Mouse (Mus musculus) B cell, adult 62 days (primary cell): ENCODE results near the gene Gm21915. TPM values are rescaled to one million over a fixed set of nuclear protein-coding genes. Genes with fewer than 3 reads are reported as not detected.

Experiments used
- total RNA-seq: library from RNA; stranded (reverse); gene quantifications from 4 replicates; pipeline ENCODE4 v1.2.4, GENCODE M21; 2023

Gm21915 gene
- total RNA-seq: not detected in 4 replicates

GRCm38 (mm10) chr9:40670313-40670712 lies at the start of gene Gm21915:
Gm21915 (plus strand) TSS chr9:40670613.

DNA sequence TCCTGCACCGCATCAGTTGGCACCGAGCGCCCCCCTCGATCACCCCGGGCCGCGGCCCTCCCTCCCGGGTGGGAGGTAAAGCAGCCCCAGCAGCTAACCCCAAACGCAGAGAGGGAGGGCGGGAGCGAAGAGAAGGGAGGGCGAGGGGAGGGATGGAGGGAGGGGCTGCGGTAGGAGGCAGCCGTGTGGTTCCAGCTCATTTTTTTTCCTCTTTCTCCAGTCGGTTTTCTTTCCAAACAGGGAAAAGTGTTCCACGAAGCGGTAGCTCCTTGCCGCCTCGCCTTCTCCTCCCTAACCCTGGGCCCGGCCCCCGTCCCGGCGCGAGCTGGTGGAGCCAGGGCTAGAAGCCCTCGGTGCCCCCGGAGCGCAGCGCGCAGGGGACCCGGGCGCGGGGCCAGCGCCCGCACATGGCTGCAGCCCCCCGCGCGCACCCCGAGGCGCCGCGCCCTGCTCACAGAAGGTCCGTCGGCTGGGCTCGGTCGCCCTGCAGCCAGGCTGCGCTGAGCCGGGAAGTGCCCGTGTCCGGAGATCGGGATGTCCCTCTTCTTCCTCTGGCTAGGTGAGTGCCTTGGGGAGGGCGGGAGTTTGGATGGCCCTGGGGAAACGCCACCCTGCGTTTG lies 15.5 kb downstream of the Gm21915 start, which contains the start of gene Clmp:
Clmp (plus strand) TSS at position 162 of the 620 bp plus-strand sequence.

Other genes with a start within 250 kb of the Gm21915 start
- 19.5 to 28.1 TPM (median 26.3 TPM) in 4 replicates for gene Gramd1b, start 139.2 kb upstream of the Gm21915 start, total RNA-seq
- 0.21 TPM in 1 of 4 replicates, not detected in the others for gene Clmp, start 15.3 kb downstream of the Gm21915 start, total RNA-seq
- 1,424 to 1,680 TPM (median 1,527 TPM) in 4 replicates for gene Hspa8, start 130.4 kb downstream of the Gm21915 start, total RNA-seq
- not detected in 4 replicates for gene Bsx, start 203.5 kb downstream of the Gm21915 start, total RNA-seq